Mouse (Mus musculus) CD4-positive, CD25-positive, alpha-beta regulatory T cell (primary cell): ENCODE measurements around the gene 1700008P02Rik. TPM values are rescaled to one million over a fixed set of nuclear protein-coding genes. Genes with fewer than 3 reads are reported as not detected.

ENCODE experiments used
- polyA plus RNA-seq: library from polyadenylated mRNA; unstranded; fragments of 100-300 nt; shearing (Covaris generic); gene quantifications from one replicate; pipeline ENCODE4 v1.2.1, GENCODE M21; 2017

Gene 1700008P02Rik
- polyA plus RNA-seq, result not detected

DNA sequence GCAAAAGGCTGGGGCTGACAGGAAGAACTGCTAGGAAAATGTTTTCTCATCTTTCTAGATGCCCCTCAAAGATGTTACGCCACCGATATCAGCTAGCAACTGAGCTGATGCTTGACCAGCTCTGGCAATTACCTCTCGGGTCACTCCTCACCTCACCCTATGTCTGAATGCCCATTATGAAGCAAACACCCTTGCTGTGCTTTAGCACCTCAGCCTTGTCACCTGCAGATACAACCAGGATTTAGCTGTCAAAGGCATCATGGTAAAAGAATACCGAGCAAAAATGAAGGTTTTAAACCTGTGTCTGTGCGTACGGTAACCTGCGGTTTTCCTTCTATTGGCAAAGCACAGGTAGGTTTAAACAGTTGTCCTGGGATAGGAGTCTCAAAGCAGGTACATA lies at the start of gene 1700008P02Rik:
1700008P02Rik (minus strand) TSS at position 101 of the 400 bp plus-strand sequence.

